Mouse (Mus musculus) left cerebral cortex, adult 11 months (tissue): ENCODE measurements around the gene Brwd1.
"Not testable (repeated sequence)": the region's sequence is repeated elsewhere in the genome, so short reads cannot be mapped to it uniquely, and the experiment has no call there.

ENCODE experiments used
- DNase-seq: peaks from one replicate; pipeline ENCODE4 v3.0.0; 2022; ENCODE audit warnings: low spot score

The Brwd1 gene

DNA sequence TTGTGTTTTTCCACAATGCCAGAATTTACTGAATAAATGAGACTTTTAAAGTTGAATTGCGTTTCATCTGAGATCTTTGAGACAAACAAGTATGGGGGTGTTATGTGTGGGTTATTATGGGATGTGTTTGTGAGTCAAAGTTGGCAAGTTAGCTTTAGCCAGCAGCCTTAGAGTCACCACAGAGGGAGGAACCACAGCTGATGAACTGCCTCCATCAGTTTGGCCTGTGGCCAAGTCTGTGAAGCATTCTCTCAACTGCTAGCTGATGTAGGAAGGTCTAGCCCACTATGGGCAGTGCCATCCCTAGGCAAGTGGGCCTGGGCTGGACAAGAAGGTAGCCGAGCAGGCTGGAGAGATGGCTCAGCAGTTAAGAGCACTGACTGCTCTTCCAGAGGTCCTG, 111.5 kb downstream of the Brwd1 start:
- no peak for DNase-seq

- no peak for DNase-seq
These were observed 114.9 kb downstream of the Brwd1 start for GRCm38 (mm10) chr16:95967455-95967854.

- DNase-seq: no peak
These were observed 117.8 kb downstream of the Brwd1 start for GRCm38 (mm10) chr16:95964427-95965023.

GRCm38 (mm10) chr16:95961484-95961883, 120.8 kb downstream of the Brwd1 start:
- DNase-seq: not testable (repeated sequence)

DNA sequence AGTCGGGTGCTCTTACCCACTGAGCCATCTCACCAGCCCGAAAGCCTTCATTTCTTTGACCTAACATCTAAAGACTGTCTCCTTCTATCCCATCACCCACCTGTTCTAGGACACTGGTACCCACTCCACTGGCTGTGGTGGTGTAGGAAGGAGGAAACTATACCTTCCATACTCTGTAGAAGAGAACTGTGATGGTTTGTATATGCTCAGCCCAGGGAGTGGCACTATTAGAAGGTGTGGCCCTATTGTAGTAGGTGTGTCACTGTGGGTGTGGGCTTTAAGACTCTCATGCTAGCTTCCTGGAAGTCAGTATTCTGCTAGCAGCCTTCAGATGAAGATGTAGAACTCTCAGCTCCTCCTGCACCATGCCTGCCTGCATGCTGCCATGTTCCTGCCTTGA, 121.6 kb downstream of the Brwd1 start:
- DNase-seq: not testable (repeated sequence)

DNA sequence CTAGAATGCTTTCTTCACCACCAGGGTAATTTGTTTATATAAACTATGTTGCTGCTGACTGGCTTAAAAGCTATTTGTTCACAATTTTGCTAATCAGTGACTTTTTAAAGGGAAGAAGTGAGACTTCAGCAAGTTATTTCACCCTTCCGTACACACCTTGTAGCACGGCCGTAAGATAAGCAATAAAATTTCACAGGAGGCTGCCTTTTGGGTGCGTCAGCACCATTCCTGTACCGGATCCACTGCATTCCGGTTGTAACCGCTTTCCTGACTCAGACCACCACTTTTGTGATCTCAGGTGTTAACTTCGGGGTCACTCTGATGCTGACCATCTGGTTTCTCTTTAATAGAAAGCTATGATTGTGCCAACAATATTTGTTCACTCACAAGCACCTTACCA, 124.2 kb downstream of the Brwd1 start:
- no peak for DNase-seq

DNA sequence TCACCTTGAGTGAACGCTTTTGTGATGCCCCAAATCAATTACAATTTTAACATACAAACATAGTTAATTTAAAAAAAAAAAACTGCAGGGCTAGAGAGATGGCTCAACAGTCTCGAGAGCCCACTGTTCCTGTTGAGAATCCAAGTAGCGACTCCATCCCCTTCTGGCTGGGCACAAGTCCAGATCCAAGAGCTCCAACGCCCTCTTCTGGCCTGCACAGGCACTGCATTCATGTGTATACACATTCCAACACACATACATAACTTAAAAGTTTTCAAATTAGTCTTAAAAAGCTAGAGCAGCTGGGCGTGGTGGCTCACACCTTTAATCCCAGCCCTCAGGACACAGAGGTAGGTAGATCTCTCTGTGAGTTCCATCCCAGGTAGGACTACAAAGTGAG, 125.7 kb downstream of the Brwd1 start:
- no peak for DNase-seq

DNA sequence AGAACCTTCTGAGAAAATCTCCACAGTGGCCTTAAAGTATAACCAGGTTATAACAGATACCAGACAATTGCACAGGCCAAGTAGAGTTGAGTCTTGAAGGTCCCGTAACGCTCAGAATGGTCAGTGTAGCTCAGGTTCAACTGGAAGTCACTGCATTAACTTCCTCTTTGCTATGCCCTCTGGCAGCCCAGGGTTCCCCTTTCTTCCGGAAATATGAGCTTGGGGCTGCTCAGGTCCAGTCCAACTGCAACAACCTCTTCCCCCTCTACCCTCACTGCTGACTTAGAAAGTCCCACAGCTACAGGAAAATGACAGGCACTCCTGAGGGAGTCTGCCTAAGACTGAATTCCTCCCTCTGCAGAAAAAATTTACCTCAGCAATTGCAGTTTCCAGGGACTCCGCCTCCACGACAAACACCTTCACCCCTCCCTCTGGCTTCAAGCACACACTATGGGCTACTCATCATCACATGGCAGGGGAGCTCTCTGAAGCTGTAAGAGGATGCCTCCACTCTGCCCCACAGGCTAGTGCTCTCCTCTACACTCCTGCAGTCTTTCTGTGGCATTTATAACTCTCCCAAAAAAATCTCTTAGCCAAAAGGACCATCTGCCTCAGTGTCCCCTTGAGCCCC, 126.5 kb downstream of the Brwd1 start:
- DNase-seq: no peak

DNA sequence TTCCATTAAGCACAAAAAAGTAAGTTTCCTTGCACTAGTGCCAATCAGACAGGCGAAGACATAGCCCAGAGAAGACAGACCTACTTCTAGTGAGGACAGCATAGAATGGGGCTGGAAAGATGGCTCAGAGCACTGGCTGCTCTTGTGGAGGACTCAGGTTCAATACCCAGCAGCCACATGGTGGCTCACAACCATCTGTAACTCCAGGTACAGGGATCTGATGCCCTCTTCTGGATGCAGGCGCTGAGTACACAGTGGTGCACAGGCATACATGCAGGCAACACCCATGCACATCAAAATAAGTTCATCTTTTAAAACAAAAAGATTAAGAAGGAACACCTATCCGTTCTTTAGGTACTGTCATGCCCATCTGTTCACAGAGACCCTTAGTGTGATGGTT, 128.0 kb downstream of the Brwd1 start:
- no peak for DNase-seq

GRCm38 (mm10) chr16:95953159-95953650, 129.1 kb downstream of the Brwd1 start:
- no peak for DNase-seq

GRCm38 (mm10) chr16:95951471-95951870, 130.9 kb downstream of the Brwd1 start:
- DNase-seq: no peak

- DNase-seq: peak; percentile 67
These were observed 136.7 kb downstream of the Brwd1 start for GRCm38 (mm10) chr16:95945389-95946311.

- no peak for DNase-seq
These were observed 139.1 kb downstream of the Brwd1 start for GRCm38 (mm10) chr16:95943186-95943585.
